Mouse (Mus musculus): ENCODE results near the gene Gapvd1. TPM values are rescaled to one million over a fixed set of nuclear protein-coding genes. Genes with fewer than 3 reads are reported as not detected.
"Not testable (repeated sequence)": the region's sequence is repeated elsewhere in the genome, so short reads cannot be mapped to it uniquely, and the experiment has no call there.

The Gapvd1 gene
- total RNA-seq (2021), result 100 to 1,000 TPM in 1 of 2 experiments, 10 to 100 TPM in 1; 96.5 to 102 TPM
- long read RNA-seq, experiment 1, full-length matches to known transcripts, result 1 of 32 reads
- long read RNA-seq, experiment 1, partial matches to known transcripts, result 9 of 32 reads
- long read RNA-seq, experiment 1, other reads (novel, unspliced or antisense), result 22 of 32 reads
- long read RNA-seq, experiment 2, full-length matches to known transcripts, result 7 of 76 reads
- long read RNA-seq, experiment 2, partial matches to known transcripts, result 15 of 76 reads
- long read RNA-seq, experiment 2, other reads (novel, unspliced or antisense), result 54 of 76 reads

- TF ChIP-seq CTCF (conservative IDR thresholded peaks at IDR 0.05), result no peak
- peak; percentile 12 to 17 for DNase-seq (ENCODE audit: low spot score in 2 of 2)
- Histone ChIP-seq H3K4me3 (peak within 1 kb of the TSS; percentile 75), H3K27ac (peak within 1 kb of the TSS; percentile 95)
These were observed at the start of gene Gapvd1 for GRCm38 (mm10) chr2:34754551-34755358. Gene Gapvd1, minus strand, starts transcription at chr2:34755232.

- no peak for TF ChIP-seq CTCF (conservative IDR thresholded peaks at IDR 0.05)
- no peak for DNase-seq (ENCODE audit: low spot score in 2 of 2)
- Histone ChIP-seq H3K27ac (no peak overlapping the region), H3K4me3 (no peak overlapping the region)
These were observed 49.8 kb upstream of the Gapvd1 start for GRCm38 (mm10) chr2:34804815-34805214.

- no peak for DNase-seq (ENCODE audit: low spot score in 2 of 2)
- no peak for TF ChIP-seq CTCF (conservative IDR thresholded peaks at IDR 0.05)
- peak overlapping the region; percentile 75 for H3K4me3 ChIP-seq
- H3K27ac ChIP-seq, result no peak overlapping the region
These were observed 49.1 kb upstream of the Gapvd1 start for GRCm38 (mm10) chr2:34804172-34804571.

- H3K27ac ChIP-seq, result no peak overlapping the region
- TF ChIP-seq CTCF (conservative IDR thresholded peaks at IDR 0.05), result no peak
- peak overlapping the region; percentile 75 for H3K4me3 ChIP-seq
- DNase-seq (ENCODE audit: low spot score in 2 of 2), result no peak
These were observed 48.7 kb upstream of the Gapvd1 start for GRCm38 (mm10) chr2:34803746-34804145.

- Histone ChIP-seq H3K27ac (peak overlapping the region; percentile 94), H3K4me3 (peak overlapping the region; percentile 75)
- not testable (repeated sequence) for DNase-seq (ENCODE audit: low spot score in 2 of 2)
These were observed 47.7 kb upstream of the Gapvd1 start for GRCm38 (mm10) chr2:34802565-34803245.

GRCm38 (mm10) chr2:34801516-34802482 lies 46.8 kb upstream of the Gapvd1 start:
- peak overlapping the region; percentile 94 for H3K27ac ChIP-seq
- H3K4me3 ChIP-seq, result peak overlapping the region; percentile 75
- TF ChIP-seq CTCF (conservative IDR thresholded peaks at IDR 0.05), result peak; percentile 57
- peak; percentile 98 for DNase-seq (ENCODE audit: low spot score in 2 of 2)

GRCm38 (mm10) chr2:34800371-34800770 lies 45.3 kb upstream of the Gapvd1 start:
- no peak for TF ChIP-seq CTCF (conservative IDR thresholded peaks at IDR 0.05)
- DNase-seq (ENCODE audit: low spot score in 2 of 2), result no peak
- peak overlapping the region; percentile 72 for H3K4me3 ChIP-seq
- H3K27ac ChIP-seq, result peak overlapping the region; percentile 77; the same call in 1 of the 2 replicates

GRCm38 (mm10) chr2:34799357-34800256 lies 44.6 kb upstream of the Gapvd1 start, which contains the start of gene Rabepk:
Gene Rabepk, minus strand, starts transcription at chr2:34799912.
- TF ChIP-seq CTCF (conservative IDR thresholded peaks at IDR 0.05), result no peak
- Histone ChIP-seq H3K27ac (peak within 1 kb of the TSS; percentile 77), H3K4me3 (peak within 1 kb of the TSS; percentile 72)

GRCm38 (mm10) chr2:34795426-34795825 lies 40.4 kb upstream of the Gapvd1 start:
- no peak for TF ChIP-seq CTCF (conservative IDR thresholded peaks at IDR 0.05)
- Histone ChIP-seq H3K4me3 (no peak overlapping the region), H3K27ac (no peak overlapping the region)
- no peak for DNase-seq (ENCODE audit: low spot score in 2 of 2)

More at GRCm38 (mm10) chr2:34799357-34800256, 44.6 kb upstream of the Gapvd1 start, which contains the start of gene Rabepk:
- DNase-seq (ENCODE audit: low spot score in 2 of 2), result peak; percentile 71 to 82

- H3K4me3 ChIP-seq, result no peak overlapping the region
- no peak overlapping the region for H3K27ac ChIP-seq
- TF ChIP-seq CTCF (conservative IDR thresholded peaks at IDR 0.05), result no peak
- DNase-seq (ENCODE audit: low spot score in 2 of 2), result no peak
These were observed 39.5 kb upstream of the Gapvd1 start for GRCm38 (mm10) chr2:34794511-34794910.

GRCm38 (mm10) chr2:34792543-34792942 lies 37.5 kb upstream of the Gapvd1 start:
- not testable (repeated sequence) for H3K27ac ChIP-seq; DNase-seq (ENCODE audit: low spot score in 2 of 2); H3K4me3 ChIP-seq
- TF ChIP-seq CTCF (conservative IDR thresholded peaks at IDR 0.05), result peak; percentile 49
